Mouse (Mus musculus) left cerebral cortex, postnatal 36 days (tissue): Measurements from ENCODE around the gene Wfdc21. TPM values are rescaled to one million over a fixed set of nuclear protein-coding genes. Genes with fewer than 3 reads are reported as not detected.

ENCODE experiments used
- DNase-seq, 2 experiments: peaks; one replicate each; pipeline ENCODE4 v3.0.0; 2021 to 2022; ENCODE audit warnings: low spot score in 2 of 2, mixed read lengths in 1 of 2
- intact Hi-C: fragments of 180-260 bp; cut with DNase I; formaldehyde crosslinking; loops from one replicate; pipeline ENCODE4 v1.15.1; 2025
- total RNA-seq, 2 experiments: library from RNA; stranded (reverse); gene quantifications; 2 replicates each; pipeline ENCODE4 v1.2.3; 2021

The Wfdc21 gene
- total RNA-seq, 2 experiments from 2014 or later = not detected

GRCm38 (mm10) chr11:83747376-83748265, 881 bp downstream of the Wfdc21 start:
- no peak for DNase-seq
- intact Hi-C loops = no loop called here

GRCm38 (mm10) chr11:83753581-83754181, 6.9 kb downstream of the Wfdc21 start, which contains the start of gene Heatr6:
TSS of gene Heatr6 (plus strand) at chr11:83753696.
- intact Hi-C loops = no loop called here
- peak; percentile 91 to 92 for DNase-seq

GRCm38 (mm10) chr11:83754227-83754626, 7.5 kb downstream of the Wfdc21 start:
- DNase-seq = no peak
- intact Hi-C loops = no loop called here

DNA sequence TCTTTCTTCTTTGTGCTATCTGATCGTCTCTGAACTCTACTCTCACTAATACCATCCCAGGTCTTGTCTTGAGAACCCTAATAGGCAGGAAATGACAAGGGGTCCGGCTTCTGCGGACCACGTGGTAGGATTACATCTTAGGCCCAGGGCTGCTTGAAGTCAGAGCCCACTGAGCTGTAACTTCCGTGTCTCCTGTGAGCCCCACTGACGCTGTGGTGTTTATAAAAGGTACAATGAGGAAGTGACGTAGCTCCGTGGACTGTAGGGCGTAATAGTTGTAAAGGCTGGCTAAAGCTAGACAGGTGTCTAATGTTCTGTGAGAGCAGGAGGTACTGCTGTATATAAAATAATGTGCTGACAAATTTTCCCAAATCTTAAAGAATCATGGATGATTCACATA, 20.6 kb downstream of the Wfdc21 start:
- intact Hi-C loops = no loop called here
- no peak for DNase-seq

DNA sequence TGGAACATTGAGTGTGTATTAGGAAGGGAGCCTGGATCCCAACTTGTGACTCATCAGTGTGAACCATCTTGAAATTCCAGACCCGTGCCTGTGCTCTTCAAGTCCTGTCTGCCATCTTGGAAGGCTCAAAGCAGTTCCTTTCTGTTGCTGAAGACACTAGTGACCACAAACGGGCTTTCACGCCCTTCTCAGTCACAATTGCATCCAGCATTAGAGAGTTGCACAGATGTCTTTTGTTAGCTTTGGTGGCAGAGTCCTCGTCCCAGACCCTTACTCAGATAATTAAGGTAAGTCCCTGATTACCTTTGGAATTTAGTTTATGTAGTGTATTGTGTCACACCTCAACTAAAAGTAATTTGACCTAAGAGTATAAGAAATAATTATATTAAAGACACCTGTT, 22.2 kb downstream of the Wfdc21 start:
- no peak for DNase-seq
- intact Hi-C loops = no loop called here

DNA sequence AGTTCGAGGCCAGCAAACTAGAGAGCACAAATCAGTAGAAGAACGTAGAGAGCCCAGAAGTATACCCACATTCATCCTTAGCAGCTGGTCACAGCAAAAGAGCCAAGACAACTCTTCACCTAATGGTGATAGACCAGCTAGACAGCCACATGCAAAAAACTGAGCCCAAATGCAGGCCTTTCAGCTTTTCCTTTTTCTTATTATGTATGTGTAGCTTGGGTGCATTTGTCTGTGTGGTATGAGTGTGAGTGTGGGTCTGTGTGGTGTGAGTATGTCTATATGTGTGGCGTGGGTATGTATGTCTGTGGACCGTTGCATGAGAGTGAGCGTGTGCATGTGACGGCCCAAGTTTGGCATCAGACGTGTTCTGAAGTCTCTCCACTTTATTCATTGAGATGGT, 24.3 kb downstream of the Wfdc21 start:
- no peak for DNase-seq
- intact Hi-C loops = no loop called here

DNA sequence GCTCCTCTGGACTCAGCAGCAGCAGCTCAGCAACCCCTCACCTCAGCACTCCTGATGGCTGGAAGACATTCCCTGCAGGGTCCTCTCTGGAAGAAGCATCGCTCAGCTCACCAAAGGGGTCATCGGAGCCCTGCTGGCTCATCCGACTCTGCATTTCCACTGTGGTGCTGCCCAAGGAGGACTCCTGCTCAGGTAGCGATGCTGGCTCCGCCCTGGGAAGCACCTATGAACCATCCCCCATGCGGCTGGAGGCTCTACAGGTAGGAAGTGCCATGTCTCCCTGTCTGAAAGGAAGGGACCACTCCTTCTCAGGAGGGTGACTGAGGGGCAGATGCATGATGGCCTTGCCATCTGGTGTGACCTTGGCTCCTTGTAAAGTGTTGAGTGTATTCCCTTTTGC, 25.6 kb downstream of the Wfdc21 start:
- DNase-seq = no peak
- intact Hi-C loops = no loop called here

DNA sequence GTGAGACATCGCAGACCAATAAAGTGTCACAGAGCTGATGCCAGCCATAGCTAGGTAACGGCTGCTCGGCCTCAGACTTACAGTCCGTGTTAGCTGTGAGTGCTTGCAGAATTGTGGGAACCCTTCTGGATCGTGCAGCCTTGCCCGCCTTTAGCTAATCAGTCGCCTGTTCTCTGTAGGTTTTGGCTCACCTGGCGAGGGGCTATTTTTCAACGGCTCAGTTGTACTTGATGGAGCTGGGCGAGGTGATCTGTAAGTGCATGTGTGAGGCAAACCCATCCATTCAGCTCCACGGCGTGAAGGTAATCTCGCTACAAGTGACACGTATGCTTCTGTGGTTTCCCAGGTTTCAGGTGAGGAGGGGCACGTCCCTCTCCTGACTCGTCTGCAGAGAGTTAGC, 27.0 kb downstream of the Wfdc21 start:
- intact Hi-C loops = no loop called here
- no peak for DNase-seq

DNA sequence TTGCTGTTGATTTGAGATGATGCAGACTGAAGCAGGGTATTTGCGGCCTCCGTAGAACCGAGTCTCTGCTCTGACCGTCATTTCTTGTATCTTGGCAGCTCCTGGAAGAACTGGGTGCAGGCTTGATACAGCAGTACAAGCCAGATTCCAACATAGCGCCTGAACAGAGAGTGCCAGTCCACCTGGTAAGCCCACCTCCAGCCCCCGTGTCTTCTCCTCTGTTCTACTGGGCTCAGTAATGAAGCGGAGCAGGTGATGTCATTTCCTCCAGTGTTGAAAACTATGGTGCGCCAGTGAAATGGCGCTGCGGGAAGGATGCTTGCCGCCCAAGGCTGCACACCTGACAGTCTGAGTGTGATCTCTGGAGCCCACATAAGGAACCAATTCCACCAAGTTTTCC, 27.6 kb downstream of the Wfdc21 start:
- no peak for DNase-seq
- intact Hi-C loops = no loop called here

- DNase-seq = no peak
- intact Hi-C loops = no loop called here
Observed at GRCm38 (mm10) chr11:83776798-83777197, 30.1 kb downstream of the Wfdc21 start.

DNA sequence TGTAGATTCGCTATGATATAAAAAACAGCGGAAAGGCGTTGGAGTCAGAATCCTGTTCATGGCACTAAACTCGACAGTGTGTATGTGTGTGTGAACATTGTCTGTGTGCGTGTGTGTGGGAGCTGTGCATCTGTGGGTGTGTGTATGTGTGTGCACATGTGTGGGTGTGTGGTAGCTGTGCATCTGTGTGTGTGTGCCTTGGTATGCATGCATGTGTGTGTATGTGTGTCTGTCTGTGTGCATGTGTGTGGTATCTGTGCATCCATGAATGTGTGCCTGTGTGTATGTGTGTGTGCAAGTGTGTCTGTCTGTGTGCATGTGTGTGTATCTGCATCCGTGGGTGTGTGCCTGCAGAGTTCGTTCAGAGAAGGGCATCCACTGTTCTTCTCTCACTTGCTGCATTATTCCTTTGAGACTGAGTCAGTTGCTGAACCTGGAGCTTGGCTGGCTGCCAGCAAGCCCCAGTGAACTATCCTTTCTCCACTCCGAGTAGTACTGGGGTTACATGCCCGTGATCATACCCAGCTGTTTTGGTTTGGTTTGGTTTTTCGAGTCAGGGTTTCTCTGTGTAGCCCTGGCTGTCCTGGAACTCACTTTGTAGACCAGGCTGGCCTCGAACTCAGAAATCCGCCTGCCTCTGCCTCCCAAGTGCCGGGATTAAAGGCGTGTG, 37.3 kb downstream of the Wfdc21 start:
- DNase-seq = no peak

GRCm38 (mm10) chr11:83784661-83785060, 37.9 kb downstream of the Wfdc21 start:
- intact Hi-C loops = loop anchor here (1.0 to 10.0 kb wide), 2 partner anchors 152 to 240 kb away; no protein-coding TSS in a partner anchor

More for the DNA sequence above, 37.3 kb downstream of the Wfdc21 start:
- intact Hi-C loops = loop anchor here (10.0 kb wide), 1 partner anchor 241 kb away; no protein-coding TSS in a partner anchor

GRCm38 (mm10) chr11:83785366-83785765, 38.6 kb downstream of the Wfdc21 start:
- intact Hi-C loops = loop anchor here (1.0 to 10.0 kb wide), 2 partner anchors 151 to 239 kb away; no protein-coding TSS in a partner anchor
- peak; percentile 14 to 38 for DNase-seq

More at GRCm38 (mm10) chr11:83784661-83785060, 37.9 kb downstream of the Wfdc21 start:
- DNase-seq = peak in 1 of 2 experiments; percentile 13

GRCm38 (mm10) chr11:83786835-83787234, 40.1 kb downstream of the Wfdc21 start:
- intact Hi-C loops = loop anchor here (10.0 kb wide), 1 partner anchor 238 kb away; no protein-coding TSS in a partner anchor
- no peak for DNase-seq

GRCm38 (mm10) chr11:83787401-83788021, 40.8 kb downstream of the Wfdc21 start:
- no peak for DNase-seq
- intact Hi-C loops = loop anchor here (10.0 kb wide), 1 partner anchor 237 kb away; no protein-coding TSS in a partner anchor

DNA sequence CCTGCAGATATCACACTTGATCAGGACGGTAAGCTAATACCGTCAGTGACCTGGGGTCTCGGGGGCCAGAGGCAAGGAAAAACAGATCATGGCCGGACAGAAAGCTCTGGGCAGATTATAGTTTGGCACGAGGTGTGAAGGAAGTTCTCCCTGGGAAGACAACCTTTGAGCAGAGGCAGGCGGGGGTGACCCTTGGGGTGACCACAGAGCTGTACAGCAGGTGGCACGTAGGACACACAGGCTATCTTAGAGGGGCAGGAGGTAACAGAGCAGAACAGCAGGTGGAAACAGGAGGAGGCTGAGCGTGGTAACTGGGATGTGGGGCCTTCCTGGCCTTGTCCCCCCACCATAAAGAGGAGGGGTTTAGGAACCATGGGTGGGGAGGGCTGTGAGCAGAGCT, 41.6 kb downstream of the Wfdc21 start:
- no peak for DNase-seq
- intact Hi-C loops = loop anchor here (10.0 kb wide), 1 partner anchor 236 kb away; no protein-coding TSS in a partner anchor

GRCm38 (mm10) chr11:83789259-83789658, 42.5 kb downstream of the Wfdc21 start:
- intact Hi-C loops = loop anchor here (10.0 kb wide), 1 partner anchor 236 kb away; no protein-coding TSS in a partner anchor
- DNase-seq = no peak

GRCm38 (mm10) chr11:83791133-83791532, 44.4 kb downstream of the Wfdc21 start:
- DNase-seq = no peak
- intact Hi-C loops = no loop called here

DNA sequence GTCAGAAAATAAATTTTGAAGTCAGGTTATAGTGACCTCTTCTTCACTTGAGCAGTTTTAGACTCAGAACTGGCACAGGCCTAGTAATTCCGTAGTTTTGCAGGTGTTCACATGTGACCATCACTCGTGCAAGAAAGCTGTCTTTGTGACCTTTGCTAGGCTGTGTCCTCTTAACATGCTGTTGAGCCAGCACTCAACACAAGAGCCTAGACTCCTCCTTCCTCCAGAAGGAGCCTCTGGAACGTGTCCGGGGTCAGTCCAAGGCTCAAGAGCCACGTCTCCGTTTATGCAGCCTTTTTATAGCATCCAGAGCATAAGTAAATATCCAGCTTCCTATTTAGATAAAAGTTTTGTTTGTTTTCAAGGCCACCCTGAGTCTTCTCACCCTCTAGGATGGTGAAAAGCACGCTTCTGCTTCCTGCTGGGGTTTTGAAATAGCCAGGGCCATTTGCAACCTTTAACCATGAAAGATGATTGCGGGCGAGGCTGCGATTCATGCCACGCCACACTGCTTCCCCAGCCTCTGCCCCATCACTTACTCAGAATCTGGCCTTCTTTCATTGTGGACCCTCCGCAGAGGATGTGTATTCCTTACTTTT, 45.7 kb downstream of the Wfdc21 start:
- intact Hi-C loops = no loop called here
- DNase-seq = no peak
